Mouse (Mus musculus): ENCODE measurements at regions not wholly inside any gene's neighbourhood (a gene's known extent, or its start where the extent isn't known, plus 50 kb on each side); places are given as distances from the start of the nearest gene placed in this dataset.

DNA sequence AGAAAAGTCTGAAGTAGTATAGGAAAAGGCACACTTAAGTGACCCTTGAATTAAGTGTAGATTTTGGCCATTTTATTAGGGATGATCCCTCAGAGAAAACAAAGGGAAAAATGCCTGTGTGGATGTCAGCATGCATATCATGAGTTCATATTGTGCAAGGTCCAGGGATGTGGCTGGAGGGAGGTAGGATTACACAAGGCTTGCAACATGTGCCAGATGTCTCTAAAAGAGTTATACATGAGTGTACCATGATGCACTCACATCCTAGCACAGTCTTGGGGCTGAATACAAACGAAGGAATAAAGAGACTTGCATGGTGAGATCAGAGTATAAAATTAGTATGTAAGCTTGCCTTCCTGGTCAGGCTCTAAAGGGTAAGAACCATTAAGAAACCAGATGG lies 233.7 kb upstream of the Ldb2 start:
- no peak for TF ChIP-seq POLR2A (IDR thresholded peaks at IDR 0.05; ENCODE audit: low read depth, low read length)
- TF ChIP-seq CTCF (IDR thresholded peaks at IDR 0.05; ENCODE audit: borderline replicate concordance, insufficient read depth, low read length), result no peak

Data from embryonic fibroblast, embryonic 13.5 days (primary cell).